Mouse (Mus musculus): Measurements from ENCODE around the gene Vangl1.

DNA sequence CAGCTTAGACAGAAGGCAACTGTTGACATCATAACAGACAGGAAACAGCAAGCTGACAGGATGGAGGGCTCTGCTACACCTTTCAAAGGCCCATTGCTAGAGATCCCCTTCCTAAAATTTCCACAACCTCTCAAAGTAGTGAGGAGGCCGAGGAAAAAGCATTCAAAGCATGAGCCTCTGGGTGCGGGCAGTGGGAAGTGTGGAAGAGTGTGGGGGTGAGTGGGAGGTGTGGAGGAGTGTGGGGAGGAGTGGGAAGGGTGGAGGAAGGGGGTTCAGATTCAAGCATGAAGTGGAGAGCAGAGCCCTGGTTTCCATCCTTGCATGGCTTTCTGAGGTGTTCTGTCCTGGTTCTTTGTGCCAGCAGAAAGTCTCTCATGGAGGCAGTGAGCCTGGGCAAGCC lies 13.8 kb upstream of the Vangl1 start:
- TF ChIP-seq CTCF (IDR thresholded peaks at IDR 0.05; ENCODE audit: control insufficient read depth, insufficient read depth, insufficient read length) = no peak
- no peak for TF ChIP-seq MYOD1 (IDR thresholded peaks at IDR 0.05; ENCODE audit: control insufficient read depth, insufficient read length, low read depth)
- TF ChIP-seq MAX (IDR thresholded peaks at IDR 0.05) = no peak
- no peak for TF ChIP-seq FOSL1 (IDR thresholded peaks at IDR 0.05; ENCODE audit: insufficient read depth, low read length, poor library complexity, severe bottlenecking)
- no peak for TF ChIP-seq CEBPB (IDR thresholded peaks at IDR 0.05; ENCODE audit: low read depth)
- no peak for TF ChIP-seq USF1 (IDR thresholded peaks at IDR 0.05; ENCODE audit: low read depth)
